Mouse (Mus musculus): ENCODE results near the gene Olfr1128.
"Not testable (repeated sequence)": the region's sequence is repeated elsewhere in the genome, so short reads cannot be mapped to it uniquely, and the experiment has no call there.

Gene Olfr1128

GRCm38 (mm10) chr2:87545442-87545841 lies at the start of gene Olfr1128:
Olfr1128 (minus strand) TSS chr2:87545542.
- DNase-seq (ENCODE audit: low spot score), result no peak

- DNase-seq (ENCODE audit: low spot score), result not testable (repeated sequence)
These were observed 28.3 kb upstream of the Olfr1128 start, which contains the start of gene Olfr1129 for GRCm38 (mm10) chr2:87573602-87574001. Olfr1129 (plus strand) TSS chr2:87573902.

GRCm38 (mm10) chr2:87534826-87535225 lies 10.5 kb downstream of the Olfr1128 start:
- no peak for DNase-seq (ENCODE audit: low spot score)

- no peak for DNase-seq (ENCODE audit: low spot score)
These were observed 13.8 kb downstream of the Olfr1128 start, which contains the start of gene Olfr153 for GRCm38 (mm10) chr2:87531496-87531895. Olfr153 (plus strand) TSS chr2:87531796.

- DNase-seq (ENCODE audit: low spot score), result not testable (repeated sequence)
These were observed 19.3 kb downstream of the Olfr1128 start for GRCm38 (mm10) chr2:87525899-87526616.

GRCm38 (mm10) chr2:87520651-87521050 lies 24.7 kb downstream of the Olfr1128 start:
- DNase-seq (ENCODE audit: low spot score), result no peak

- no peak for DNase-seq (ENCODE audit: low spot score)
These were observed 28.8 kb downstream of the Olfr1128 start for GRCm38 (mm10) chr2:87516581-87516980.

GRCm38 (mm10) chr2:87515457-87516060 lies 29.8 kb downstream of the Olfr1128 start:
- no peak for DNase-seq (ENCODE audit: low spot score)

GRCm38 (mm10) chr2:87515046-87515445 lies 30.3 kb downstream of the Olfr1128 start:
- DNase-seq (ENCODE audit: low spot score), result no peak

- no peak for DNase-seq (ENCODE audit: low spot score)
These were observed 39.1 kb downstream of the Olfr1128 start, which contains the start of gene Pramel6 for GRCm38 (mm10) chr2:87506265-87506664. Pramel6 (plus strand) TSS chr2:87506565.

GRCm38 (mm10) chr2:87496993-87497392 lies 48.3 kb downstream of the Olfr1128 start, which contains the start of gene Pramel7:
Pramel7 (minus strand) TSS chr2:87497093.
- not testable (repeated sequence) for DNase-seq (ENCODE audit: low spot score)
